Mouse (Mus musculus) brain, embryonic 14.5 days (tissue): Measurements from ENCODE around the gene Mien1.

Experiments used
- CTCF ChIP-seq: fragments of 200-500 bp; IDR thresholded peaks from 2 replicates; pipeline ENCODE4 v1.5.1; 2012; ENCODE audit warnings: inconsistent platforms, mild to moderate bottlenecking, moderate library complexity, borderline replicate concordance; ENCODE audit not compliant: insufficient read depth, insufficient read length; ENCODE audit errors: extremely low read depth
- POLR2A ChIP-seq: fragments of 200-500 bp; IDR thresholded peaks from 2 replicates; pipeline ENCODE4 v1.6.1; 2012; ENCODE audit warnings: mild to moderate bottlenecking, inconsistent platforms, borderline replicate concordance; ENCODE audit not compliant: poor library complexity, insufficient read depth, insufficient read length, severe bottlenecking; ENCODE audit errors: extremely low read depth

GRCm38 (mm10) chr11:98388282-98388681 is 50.5 kb downstream of the Mien1 start:
- TF ChIP-seq CTCF (no peak), POLR2A (no peak)
